Mouse (Mus musculus) gonadal fat pad, adult 2 months (tissue): ENCODE measurements around the gene Sgms1. TPM values are rescaled to one million over a fixed set of nuclear protein-coding genes. Genes with fewer than 3 reads are reported as not detected.
"Not testable (repeated sequence)": the region's sequence is repeated elsewhere in the genome, so short reads cannot be mapped to it uniquely, and the experiment has no call there.

Source experiments
- DNase-seq: peaks from one replicate; pipeline ENCODE4 v3.0.0-alpha.2; 2012; ENCODE audit warnings: low read depth
- polyA plus RNA-seq: library from polyadenylated mRNA; depleted of rRNA; stranded (reverse); fragments of >200 nt; gene quantifications from 2 replicates; pipeline ENCODE4 v1.2.3, GENCODE M21; 2012

Sgms1 gene
- polyA plus RNA-seq, 1 experiment = 59.5 TPM

GRCm38 (mm10) chr19:32142383-32142782, 247.1 kb downstream of the Sgms1 start:
- DNase-seq = no peak

- DNase-seq = no peak
Measured at GRCm38 (mm10) chr19:32138361-32139088, 251.0 kb downstream of the Sgms1 start.

DNA sequence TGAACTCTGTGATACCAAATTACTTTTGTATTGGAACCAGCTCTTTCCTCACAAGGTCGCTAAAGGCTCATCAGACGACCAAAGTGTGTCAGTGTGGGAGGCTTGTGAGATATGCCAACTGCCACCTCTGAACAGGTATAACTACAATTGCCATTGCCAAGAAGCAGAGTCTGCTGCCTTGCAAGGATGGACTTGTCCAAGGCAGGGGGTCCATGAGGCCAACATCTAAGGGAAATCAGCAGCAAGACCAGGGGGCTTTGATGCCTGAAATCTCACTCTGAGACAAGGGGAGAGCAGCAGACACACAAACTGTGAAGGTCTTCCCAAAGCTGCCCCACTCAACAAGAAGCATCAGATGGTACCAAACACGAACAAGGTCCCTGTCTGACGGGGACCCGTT, 251.6 kb downstream of the Sgms1 start:
- no peak for DNase-seq

DNA sequence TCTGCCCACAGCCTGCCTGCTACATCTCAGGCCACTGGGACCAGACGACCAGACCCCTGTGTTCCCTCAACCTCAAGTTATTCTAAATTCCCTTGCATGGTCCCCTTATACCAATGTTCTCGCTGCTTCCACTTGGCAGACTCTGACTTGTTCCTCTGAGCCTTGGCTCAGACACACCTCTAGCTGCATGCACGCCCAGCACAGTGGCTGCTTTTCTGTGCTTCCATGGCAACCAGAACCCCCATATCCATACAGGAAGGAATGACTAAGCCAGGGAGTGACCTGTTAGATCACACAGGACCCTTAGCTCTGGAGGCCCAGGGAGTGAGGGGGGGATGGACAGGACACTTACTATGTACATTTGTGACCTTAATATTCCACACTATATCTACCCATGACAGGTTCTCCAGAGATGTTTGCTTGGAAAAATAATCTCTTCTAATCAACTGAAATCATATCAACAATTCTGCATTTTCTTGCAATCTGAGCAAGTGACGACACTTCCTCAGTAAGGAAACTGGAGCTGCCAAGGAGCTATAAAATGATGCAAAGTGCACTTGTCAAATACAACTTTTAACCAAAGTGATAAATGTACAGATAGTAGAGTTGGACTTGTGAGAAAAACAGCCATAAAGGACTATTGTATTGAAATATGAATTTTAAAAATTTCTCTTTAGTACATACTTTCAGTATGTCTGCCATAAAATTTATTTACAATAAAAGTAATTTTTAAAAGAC, 252.5 kb downstream of the Sgms1 start:
- no peak for DNase-seq

DNA sequence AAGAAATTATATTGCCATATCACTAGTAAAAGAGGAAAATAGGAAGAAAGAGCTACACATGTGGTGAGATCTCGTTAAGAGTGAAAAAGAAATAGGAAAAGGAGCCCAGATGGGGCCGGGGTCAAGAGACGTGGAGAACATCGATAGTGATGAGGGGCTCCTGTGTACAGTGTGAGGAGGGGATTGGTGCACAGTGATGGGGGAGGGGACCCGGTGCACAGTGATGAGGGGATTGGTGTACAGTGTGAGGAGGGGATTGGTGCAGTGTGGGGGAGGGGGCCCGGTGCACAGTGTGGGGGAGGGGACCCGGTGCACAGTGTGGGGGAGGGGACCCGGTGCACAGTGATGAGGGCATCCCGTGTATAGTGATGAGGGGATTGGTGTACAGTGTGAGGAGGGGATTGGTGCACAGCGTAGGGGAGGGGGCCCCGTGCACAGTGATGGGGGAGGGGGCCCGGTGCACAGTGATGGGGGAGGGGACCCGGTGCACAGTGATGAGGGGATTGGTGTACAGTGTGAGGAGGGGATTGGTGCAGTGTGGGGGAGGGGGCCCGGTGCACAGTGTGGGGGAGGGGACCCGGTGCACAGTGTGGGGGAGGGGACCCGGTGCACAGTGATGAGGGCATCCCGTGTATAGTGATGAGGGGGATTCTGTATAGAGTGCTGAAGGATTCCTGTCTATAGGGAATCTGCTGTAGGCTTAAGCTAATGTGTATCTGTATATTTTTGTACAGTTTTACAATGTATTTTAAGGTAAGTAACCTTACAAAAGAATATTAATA, 257.6 kb downstream of the Sgms1 start:
- not testable (repeated sequence) for DNase-seq

GRCm38 (mm10) chr19:32129281-32129680, 260.2 kb downstream of the Sgms1 start:
- no peak for DNase-seq

DNA sequence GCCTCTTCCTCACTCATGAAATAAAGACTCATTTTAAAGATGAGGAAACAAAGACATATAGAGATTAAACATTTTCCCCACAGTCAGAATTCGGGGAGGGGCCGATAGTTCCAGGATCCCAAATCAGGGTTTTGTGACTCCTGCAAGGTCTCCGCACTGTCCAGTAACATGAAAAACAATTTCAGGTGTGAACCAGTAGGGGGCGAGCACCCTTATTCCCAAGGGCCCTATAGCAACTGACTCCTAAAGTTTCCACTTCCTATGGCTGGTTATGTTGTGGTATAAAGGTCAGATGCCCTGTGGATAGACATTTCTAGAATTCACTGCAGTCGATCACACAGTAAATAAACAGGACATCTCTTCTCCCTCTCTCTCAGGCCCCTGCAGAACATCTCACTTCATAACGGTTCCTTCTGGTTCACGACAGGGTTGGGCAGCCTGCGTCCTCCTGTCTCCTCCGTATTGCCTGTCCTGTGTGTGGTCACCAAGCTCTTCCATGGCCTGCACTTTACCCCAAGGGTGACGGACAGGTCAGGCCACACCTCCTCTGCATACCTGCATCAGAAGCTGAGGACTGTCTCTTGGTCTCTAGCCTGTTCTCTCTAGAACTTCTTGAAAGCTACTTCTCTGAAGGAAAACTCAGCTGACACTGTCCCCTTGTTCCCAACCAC, 262.2 kb downstream of the Sgms1 start:
- no peak for DNase-seq

DNA sequence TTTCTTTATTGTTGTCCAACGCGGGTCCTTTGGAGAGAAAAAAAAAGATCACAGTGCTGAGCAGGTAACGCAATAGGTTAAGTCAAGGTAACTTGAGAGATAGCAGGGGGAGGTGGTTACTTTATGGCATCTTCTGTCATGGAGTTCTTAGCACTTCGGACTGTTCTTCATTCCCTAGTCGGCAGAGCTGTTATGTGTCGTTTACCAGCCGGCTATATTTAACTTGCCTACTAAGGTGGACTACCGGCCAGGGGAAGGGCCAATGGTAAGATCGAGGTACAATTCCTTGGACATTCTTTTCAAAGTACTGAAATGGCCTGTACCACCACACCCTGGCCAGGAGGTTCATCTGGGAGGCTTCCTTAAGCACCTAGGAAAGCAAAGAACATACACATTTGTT, 265.4 kb downstream of the Sgms1 start:
- DNase-seq = no peak

DNA sequence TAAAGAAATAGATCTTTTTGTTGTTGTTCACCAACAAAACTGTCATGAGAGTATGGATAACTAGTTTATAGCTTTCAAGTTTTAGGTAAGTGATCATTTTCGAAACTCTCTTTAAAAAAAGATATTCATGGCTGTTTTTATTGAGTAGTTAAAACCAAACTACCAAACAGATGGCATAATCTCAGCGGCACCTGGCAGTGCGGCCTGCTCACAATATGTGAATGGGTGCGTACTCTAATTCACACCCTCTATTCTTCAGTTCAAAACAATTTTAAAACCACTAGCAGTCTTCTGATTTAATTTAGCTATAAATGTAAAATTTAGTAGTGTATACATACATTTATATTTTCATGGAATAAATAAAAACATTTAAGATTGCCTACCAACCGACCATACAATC, 266.3 kb downstream of the Sgms1 start:
- no peak for DNase-seq

DNA sequence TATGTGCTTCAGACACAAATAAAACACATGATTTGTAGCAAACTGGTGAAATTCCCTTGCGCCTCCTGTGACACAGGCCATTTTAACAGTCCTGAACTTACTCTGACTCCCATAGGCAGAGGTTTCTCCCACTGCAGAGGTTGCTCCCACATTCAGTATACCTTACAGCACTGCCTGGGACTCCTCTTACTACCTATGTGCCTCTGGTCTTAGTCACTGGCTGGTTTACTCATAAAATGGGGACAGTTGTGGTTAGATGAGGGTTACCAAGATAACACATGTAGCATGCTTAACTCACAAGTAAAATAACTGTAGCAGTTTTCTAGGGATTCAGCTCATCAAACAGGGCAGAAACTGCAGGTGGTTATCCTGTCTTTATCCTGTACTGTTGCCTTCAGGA, 268.7 kb downstream of the Sgms1 start:
- DNase-seq = no peak

- no peak for DNase-seq
Measured at GRCm38 (mm10) chr19:32119666-32120065, 269.8 kb downstream of the Sgms1 start.

GRCm38 (mm10) chr19:32118496-32118895, 271.0 kb downstream of the Sgms1 start:
- no peak for DNase-seq

DNA sequence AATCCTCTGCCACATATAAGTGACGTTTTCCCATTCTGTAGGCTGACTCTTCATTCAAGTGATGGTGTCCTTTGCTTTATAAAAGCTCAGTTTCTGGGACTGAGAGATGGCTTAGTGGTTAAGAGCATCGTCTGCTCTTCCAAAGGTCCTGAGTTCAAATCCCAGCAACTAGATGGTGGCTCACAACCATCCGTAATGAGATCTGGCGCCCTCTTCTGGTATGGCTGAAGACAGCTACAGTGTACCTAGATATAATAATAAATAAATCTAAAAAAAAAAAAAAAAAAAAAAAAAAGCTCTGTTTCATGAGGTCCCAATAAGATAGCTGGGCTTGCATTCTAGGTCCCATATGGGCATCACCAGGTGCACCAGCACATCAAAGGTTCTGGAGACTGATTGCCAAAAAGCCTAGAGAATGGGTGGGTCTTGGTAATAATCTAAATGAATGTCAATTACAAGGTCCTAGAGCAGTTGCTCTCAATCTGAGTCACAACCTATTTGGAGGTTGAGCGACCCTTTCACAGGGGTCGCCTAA, 272.0 kb downstream of the Sgms1 start:
- no peak for DNase-seq

DNA sequence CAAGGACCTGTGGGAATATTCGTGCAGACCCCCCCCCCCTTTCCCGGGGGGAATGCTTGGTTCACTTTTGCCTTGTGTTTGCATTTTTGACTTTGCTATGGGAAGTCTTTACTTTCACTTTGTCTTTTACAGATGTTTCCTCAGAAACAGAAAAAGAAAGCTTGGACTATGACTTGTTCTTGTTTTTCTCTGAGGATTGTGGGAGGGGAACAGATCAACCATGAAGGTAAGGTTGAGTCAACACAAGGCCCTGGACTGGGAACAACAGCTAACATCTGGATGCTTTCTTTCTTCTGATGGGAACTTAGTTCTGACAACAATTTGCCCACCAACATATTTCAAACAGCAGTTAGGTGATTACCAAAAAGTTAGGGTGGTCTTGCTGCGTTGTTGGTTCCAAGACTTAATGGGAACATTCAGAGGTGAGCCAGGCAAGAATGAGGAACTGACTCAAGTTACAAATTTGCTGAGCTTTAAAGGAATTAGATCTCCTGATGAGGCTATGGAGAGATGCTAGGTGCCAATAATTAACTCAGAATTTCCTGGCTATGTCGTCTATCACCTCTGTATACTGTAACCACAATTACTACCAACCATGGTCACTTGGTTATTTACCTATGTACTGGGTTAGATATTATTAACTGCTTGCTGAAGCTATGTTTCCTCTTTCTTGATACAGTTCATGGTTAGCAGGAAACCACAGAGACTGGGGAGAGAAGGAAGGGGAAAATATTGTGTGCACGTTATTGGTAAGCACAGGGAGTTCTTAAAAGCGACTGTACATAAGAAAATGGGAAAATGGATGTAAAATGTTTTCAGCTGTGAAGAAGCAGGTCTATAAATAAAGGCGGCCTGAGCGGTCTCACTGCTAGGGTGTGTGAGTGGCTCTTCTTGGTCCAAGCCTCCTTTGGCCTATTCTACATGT, 277.4 kb downstream of the Sgms1 start:
- no peak for DNase-seq

- DNase-seq = no peak
Measured at GRCm38 (mm10) chr19:32107771-32108306, 281.7 kb downstream of the Sgms1 start, which contains the start of gene Asah2. Gene Asah2 (minus strand): TSS chr19:32108211.

DNA sequence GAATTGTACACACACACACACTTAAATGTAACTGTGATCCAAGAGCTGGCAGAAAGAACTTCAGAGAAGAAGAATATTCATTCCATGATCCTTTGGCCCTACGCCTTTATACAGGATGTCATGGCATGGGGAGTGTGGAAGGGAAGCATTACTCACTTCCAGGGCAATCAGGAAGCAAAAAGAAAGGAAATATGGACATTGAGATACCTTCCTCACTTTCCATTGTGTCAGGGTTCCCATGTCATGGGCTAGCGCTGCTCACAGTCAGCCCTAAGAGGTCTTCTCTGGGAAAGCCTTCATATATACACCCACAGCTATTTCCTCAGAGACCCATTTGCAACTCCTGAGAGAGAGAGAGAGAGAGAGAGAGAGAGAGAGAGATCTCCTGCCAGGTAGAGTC, 282.8 kb downstream of the Sgms1 start:
- DNase-seq = no peak

DNA sequence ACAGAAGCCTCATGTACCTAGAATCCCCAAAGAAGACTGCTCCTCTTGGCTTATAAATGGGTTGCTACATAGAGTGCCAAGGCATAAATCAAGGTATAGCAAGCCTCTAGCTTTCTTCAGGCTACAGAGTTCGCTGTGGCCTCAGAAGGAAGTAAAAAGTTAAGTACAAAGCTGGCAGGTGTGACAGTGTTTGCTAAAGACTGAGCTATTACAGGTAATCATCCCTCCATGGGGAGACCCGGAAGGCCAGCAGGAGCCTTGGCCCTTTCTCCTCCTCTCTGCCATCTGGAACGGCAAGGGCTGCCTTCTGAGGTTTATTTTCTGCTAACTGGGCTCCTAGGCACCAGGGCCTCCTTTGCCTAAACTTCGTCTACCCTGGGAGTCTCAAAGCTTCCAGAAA, 285.3 kb downstream of the Sgms1 start:
- DNase-seq = no peak

- DNase-seq = no peak
Measured at GRCm38 (mm10) chr19:32102976-32103300, 286.6 kb downstream of the Sgms1 start.

DNA sequence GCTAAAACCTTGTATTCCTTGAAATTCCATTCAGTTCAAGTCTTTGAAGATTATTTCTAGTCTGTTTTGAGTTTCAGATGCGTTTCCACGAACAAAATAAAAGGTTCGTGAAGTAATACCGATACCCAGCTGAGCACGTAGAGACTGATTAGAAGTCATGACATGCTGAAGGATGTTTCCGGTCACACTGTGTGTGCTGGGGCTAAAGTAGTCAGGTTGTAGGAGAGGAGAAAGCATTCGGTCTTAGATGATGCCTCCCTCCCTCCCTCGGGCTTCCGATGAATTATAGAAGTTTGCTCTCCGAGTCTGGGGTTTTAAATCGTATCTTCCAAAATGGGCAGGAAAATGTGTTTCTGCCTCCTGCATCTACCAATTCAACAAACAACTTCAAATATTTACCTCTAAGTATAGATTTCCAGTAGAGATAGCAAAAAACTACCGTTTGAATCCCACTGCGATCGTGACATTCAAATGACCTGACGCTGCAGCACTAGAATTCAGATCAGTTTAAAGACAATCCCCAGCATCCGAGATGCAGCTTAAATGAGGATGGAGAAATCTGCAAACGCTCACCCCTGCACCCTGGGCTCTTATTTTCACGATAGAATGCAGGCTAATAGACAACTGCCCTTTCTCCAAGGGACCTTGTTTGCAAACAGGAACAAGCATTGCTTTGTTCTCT, 287.1 kb downstream of the Sgms1 start:
- no peak for DNase-seq

DNA sequence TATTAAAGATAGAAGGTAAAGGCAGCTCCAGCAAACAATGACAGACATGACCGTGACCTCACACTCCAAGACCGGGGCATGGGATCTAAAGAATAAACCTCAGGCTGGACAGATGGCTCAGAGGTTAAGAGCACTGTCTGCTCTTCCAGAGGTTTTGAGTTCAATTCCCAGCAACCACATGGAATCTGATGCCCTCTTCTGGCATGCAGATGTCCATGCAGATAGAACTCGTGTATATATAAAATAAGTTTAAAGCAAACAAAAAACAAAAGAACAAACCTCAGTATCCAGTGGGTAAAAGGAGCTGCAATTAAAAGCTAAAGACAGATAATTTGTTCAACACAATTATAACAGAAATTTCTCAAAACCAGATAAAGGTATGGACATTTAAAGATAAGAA, 290.9 kb downstream of the Sgms1 start:
- DNase-seq = no peak
